Mouse (Mus musculus) liver, adult 2 months (tissue): ENCODE data around the gene Gm27179. TPM values are rescaled to one million over a fixed set of nuclear protein-coding genes. Genes with fewer than 3 reads are reported as not detected.

Source experiments
- polyA plus RNA-seq: library from polyadenylated mRNA; depleted of rRNA; stranded (reverse); fragments of >200 nt; gene quantifications from 2 replicates; pipeline ENCODE4 v1.2.3, GENCODE M21; 2012; rRNA removed
- total RNA-seq: library from RNA; depleted of rRNA; stranded (reverse); fragments of >200 nt; gene quantifications from 2 replicates; pipeline ENCODE4 v1.2.3, GENCODE M21; 2014; rRNA removed

The Gm27179 gene
- total and polyA plus RNA-seq, 2 experiments: not detected

Other genes starting within 250 kb of the Gm27179 start
- gene Synb, start 218.2 kb downstream of the Gm27179 start, total RNA-seq: not detected in 2 replicates
- not detected in 2 replicates for gene Synb, start 218.2 kb downstream of the Gm27179 start, polyA plus RNA-seq
- gene Gm16867, start 9.2 kb downstream of the Gm27179 start, total RNA-seq: not detected in 2 replicates
- gene Gm16867, start 9.2 kb downstream of the Gm27179 start, polyA plus RNA-seq: 26.4 and 28.6 TPM in 2 replicates
- 7.9 and 9.9 TPM in 2 replicates for gene Entpd4b, start 42.9 kb upstream of the Gm27179 start, total RNA-seq
- gene Entpd4b, start 42.9 kb upstream of the Gm27179 start, polyA plus RNA-seq: 17.2 and 19.4 TPM in 2 replicates